Mouse (Mus musculus) lung, postnatal 25 days (tissue): ENCODE results near the gene Gm28510.
"Not testable (repeated sequence)": the region's sequence is repeated elsewhere in the genome, so short reads cannot be mapped to it uniquely, and the experiment has no call there.

Experiments
- DNase-seq: peaks from one replicate; pipeline ENCODE4 v3.0.0; 2022; ENCODE audit warnings: low spot score

Gene Gm28510

DNA sequence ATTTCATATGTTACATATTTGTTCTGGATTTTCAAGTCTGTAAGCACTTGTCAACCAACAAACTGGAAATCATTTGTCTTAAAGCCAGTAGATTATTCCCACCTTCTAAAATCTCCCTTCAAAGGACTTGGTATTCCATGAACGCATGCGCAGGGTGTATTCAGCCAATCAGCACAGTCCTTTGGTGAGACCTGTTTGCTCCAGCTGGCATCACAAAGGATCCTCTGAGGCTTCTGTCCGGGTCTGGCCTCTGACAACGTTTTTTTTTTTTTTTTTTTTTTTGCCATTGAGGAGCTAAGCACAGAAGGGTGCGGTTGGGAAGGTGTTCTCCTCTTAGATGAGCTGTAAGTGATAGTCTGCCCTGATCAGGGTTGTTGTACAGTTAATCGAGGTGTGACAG, at the start of gene Gm28510:
Gene Gm28510, plus strand, starts transcription at position 301 of the 400 bp plus-strand sequence.
- not testable (repeated sequence) for DNase-seq
